Mouse (Mus musculus) heart, postnatal 0 days (tissue): Measurements from ENCODE around the gene Gnmt. TPM values are rescaled to one million over a fixed set of nuclear protein-coding genes. Genes with fewer than 3 reads are reported as not detected.
A peak's percentile ranks its signal among the peaks of the same experiment; 100 is the strongest.

Experiments
- ATAC-seq: fragments of 200-750 bp; cut with Nextera tagmentation; 2 replicates; pipeline ENCODE4 v1.8.0; 2017; ENCODE audit warnings: low read depth, moderate number of reproducible peaks, moderate library complexity; ENCODE audit not compliant: insufficient read depth
- DNase-seq: peaks from one replicate; pipeline ENCODE4 v3.0.0-alpha.2; 2016; ENCODE audit warnings: low spot score
- H3K27ac ChIP-seq: fragments of 300-500 bp; sonication (generic); 2 replicates; pipeline ENCODE4 v1.5.1; 2014; ENCODE audit warnings: low read depth, mild to moderate bottlenecking
- H3K27me3 ChIP-seq: fragments of 300-500 bp; sonication (generic); 2 replicates; pipeline ENCODE4 v1.6.1; 2014; ENCODE audit warnings: low read length, mixed read lengths; ENCODE audit not compliant: control insufficient read depth, insufficient read depth
- H3K36me3 ChIP-seq: fragments of 300-500 bp; sonication (generic); replicated peaks from 2 replicates; pipeline ENCODE4 v1.6.1; 2014; ENCODE audit warnings: low read length, mixed read lengths; ENCODE audit not compliant: control insufficient read depth, insufficient read depth
- H3K4me1 ChIP-seq: fragments of 300-500 bp; sonication (generic); 2 replicates; pipeline ENCODE4 v1.6.1; 2014; ENCODE audit warnings: antibody characterized with exemption; ENCODE audit not compliant: control insufficient read depth, insufficient read depth
- H3K4me2 ChIP-seq: fragments of 300-500 bp; sonication (generic); 2 replicates; pipeline ENCODE4 v1.6.1; 2014; ENCODE audit warnings: low read depth, mild to moderate bottlenecking, low read length, moderate library complexity
- H3K4me3 ChIP-seq: fragments of 300-500 bp; sonication (generic); 2 replicates; pipeline ENCODE4 v1.5.1; 2014; ENCODE audit warnings: low read depth, low read length
- H3K9ac ChIP-seq: fragments of 300-500 bp; sonication (generic); replicated peaks from 2 replicates; pipeline ENCODE4 v1.6.1; 2014; ENCODE audit warnings: low read depth, low read length, mixed read lengths
- H3K9me3 ChIP-seq: fragments of 300-500 bp; sonication (generic); replicated peaks from 2 replicates; pipeline ENCODE4 v1.6.1; 2016; ENCODE audit warnings: low read length; ENCODE audit not compliant: control insufficient read depth
- CTCF ChIP-seq: IDR thresholded peaks from 2 replicates; pipeline ENCODE4 v1.5.1; 2016; ENCODE audit warnings: antibody characterized with exemption, control low read depth, low read depth
- EP300 ChIP-seq: IDR thresholded peaks from 2 replicates; pipeline ENCODE4 v1.6.1; 2016; ENCODE audit warnings: antibody characterized with exemption, low read depth
- WGBS: fragments of 180-500 bp; shearing (Covaris S2); extraction: QIAGEN DNeasy Blood & Tissue Kit; methylation state at CpG from one replicate; pipeline ENCODE4 v1.1.7; 2014; 5-methylcytosine and 5-hydroxymethylcytosine counted together
- polyA plus RNA-seq: library from polyadenylated mRNA; unstranded; fragments of >200 nt; fragmentation: Nextera tagmentation; extraction: Ambion mirVana; gene quantifications from 2 replicates; pipeline ENCODE4 v1.2.1, GENCODE M21; 2015
- total RNA-seq: library from RNA; depleted of rRNA; stranded (reverse); fragments of >200 nt; gene quantifications from 2 replicates; pipeline ENCODE4 v1.2.3, GENCODE M21; 2014; ENCODE audit warnings: low replicate concordance

Gene Gnmt
- total and polyA plus RNA-seq, 2 experiments from 2014 or later, result 2.7 to 2.8 TPM

DNA sequence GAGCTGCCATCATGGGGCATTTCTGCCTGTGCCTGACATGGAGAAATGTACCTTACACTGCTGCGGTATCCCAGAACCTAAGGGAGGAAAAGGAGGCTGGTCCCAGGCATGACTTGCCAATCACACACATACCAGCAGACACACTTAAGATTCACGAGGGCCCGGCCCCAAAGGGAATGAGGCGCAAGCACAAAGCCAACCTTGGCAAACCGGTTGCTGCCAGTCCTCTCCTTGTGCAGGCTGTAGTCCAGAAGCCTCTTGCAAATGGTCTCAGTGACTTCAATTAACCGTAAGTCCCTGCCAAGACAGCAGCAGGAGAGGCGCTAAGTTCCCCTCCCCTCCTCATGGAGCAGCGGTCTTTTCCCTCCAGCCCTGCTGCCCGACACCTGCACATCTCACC lies 14.0 kb upstream of the Gnmt start:
- H3K36me3 ChIP-seq, result peaks cover 28% of the 10 kb centered on the region
- no peak for DNase-seq
- 82% methylated on average over 9 of the region's 9 CpGs for WGBS
- TF ChIP-seq EP300 (no peak), CTCF (no peak)
- no peaks in the 10 kb centered on the region for H3K9me3 ChIP-seq
- H3K4me3 ChIP-seq, result no peak overlapping the region
- H3K9ac ChIP-seq, result no peak overlapping the region
- H3K4me1 ChIP-seq, result no peaks in the 10 kb centered on the region
- ATAC-seq, result no peak
- no peak overlapping the region for H3K4me2 ChIP-seq
- H3K27ac ChIP-seq, result no peak overlapping the region
- H3K27me3 ChIP-seq, result no peaks in the 10 kb centered on the region

DNA sequence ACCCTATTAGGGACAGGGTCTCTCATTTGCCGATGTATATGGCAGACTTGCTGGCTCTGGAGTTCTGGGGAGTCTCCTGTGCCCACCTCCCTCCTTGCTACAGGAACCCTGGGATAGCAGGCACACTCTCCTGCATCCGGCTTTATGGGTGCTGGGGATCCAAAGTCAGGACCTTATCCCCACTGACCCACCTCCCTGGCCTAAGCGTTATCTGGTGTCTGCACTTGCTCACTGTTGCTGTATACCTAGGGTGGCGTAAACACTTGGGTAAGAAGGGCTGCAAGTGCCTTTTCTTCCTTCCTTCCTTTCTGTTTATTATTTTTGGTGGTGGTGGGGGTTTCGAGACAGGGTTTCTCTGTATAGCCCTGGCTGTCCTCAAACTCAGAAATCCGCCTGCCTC lies 12.3 kb upstream of the Gnmt start:
- Histone ChIP-seq H3K9ac (no peak overlapping the region), H3K36me3 (peaks cover 26% of the 10 kb centered on the region), H3K9me3 (no peaks in the 10 kb centered on the region), H3K27ac (no peak overlapping the region), H3K4me3 (no peak overlapping the region), H3K27me3 (no peaks in the 10 kb centered on the region), H3K4me1 (no peaks in the 10 kb centered on the region), H3K4me2 (no peak overlapping the region)
- TF ChIP-seq CTCF, result no peak
- WGBS, result 92% methylated on average over 6 of the region's 6 CpGs
- ATAC-seq (no peak), DNase-seq (no peak)

DNA sequence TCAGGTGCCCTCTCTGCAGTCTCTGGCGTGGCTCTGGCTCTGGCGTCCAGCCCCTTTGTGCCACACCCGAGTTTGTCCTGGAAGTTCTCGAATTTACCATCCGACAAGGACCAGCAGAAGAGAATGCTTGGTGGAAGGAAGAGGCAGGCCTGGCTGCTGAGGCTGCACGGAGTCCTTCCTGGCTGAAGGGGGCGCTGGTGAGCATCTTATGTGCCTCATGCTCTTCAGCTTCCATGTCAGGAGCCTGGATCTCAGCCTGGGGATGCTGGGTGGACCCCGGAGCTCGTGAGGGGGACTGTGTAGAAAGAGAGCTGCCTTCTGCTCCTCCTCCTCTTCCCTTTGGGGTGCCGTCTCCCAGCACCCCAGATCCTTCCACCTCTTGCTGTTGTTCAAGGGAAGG lies 7.2 kb upstream of the Gnmt start:
- 60% methylated on average over 9 of the region's 10 CpGs for WGBS
- ATAC-seq, result no peak

DNA sequence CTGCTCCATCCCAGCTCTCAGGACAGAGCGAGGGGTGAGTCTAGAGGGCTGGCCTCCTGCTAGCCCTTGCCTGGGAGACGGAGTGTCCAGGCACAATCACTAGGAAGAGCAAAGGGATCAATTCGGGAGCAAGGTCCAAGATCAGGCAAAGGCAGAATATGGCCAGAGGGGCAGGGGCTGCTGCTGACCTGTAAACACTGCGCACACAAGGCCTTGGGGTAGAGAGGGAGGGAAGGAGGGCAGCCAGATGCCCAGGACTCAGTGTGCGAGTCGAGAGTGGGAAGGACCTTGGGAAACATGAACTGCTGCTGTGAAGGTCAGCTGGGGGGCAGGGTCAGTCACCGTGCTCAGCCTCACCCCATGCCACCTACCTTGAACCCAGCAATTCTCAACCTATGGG lies 6.3 kb upstream of the Gnmt start:
- H3K9ac ChIP-seq, result no peak overlapping the region
- no peak for DNase-seq
- no peak for TF ChIP-seq CTCF
- no peak for TF ChIP-seq EP300
- no peaks in the 10 kb centered on the region for H3K4me1 ChIP-seq
- no peaks in the 10 kb centered on the region for H3K9me3 ChIP-seq
- 0 out of 2 replicates have a peak, but pooled peaks cover 6% of the 10 kb centered on the region for H3K36me3 ChIP-seq
- no peak overlapping the region for H3K27ac ChIP-seq
- no peak overlapping the region for H3K4me3 ChIP-seq
- no peak overlapping the region for H3K4me2 ChIP-seq
- H3K27me3 ChIP-seq, result no peaks in the 10 kb centered on the region
- no peak for ATAC-seq
- WGBS, result 79% methylated on average over 7 of the region's 7 CpGs

More for the DNA sequence above, 7.2 kb upstream of the Gnmt start:
- Histone ChIP-seq H3K36me3 (0 out of 2 replicates have a peak, but pooled peaks cover 6% of the 10 kb centered on the region), H3K27ac (no peak overlapping the region), H3K4me2 (no peak overlapping the region), H3K9me3 (no peaks in the 10 kb centered on the region), H3K4me3 (no peak overlapping the region), H3K9ac (no peak overlapping the region), H3K4me1 (no peaks in the 10 kb centered on the region), H3K27me3 (no peaks in the 10 kb centered on the region)
- no peak for DNase-seq
- peak; percentile 30 for TF ChIP-seq CTCF
- TF ChIP-seq EP300, result no peak

- TF ChIP-seq CTCF (no peak), EP300 (no peak)
- WGBS, result 90% methylated on average over 3 of the region's 3 CpGs
- Histone ChIP-seq H3K4me3 (no peak overlapping the region), H3K9ac (no peak overlapping the region), H3K27me3 (peaks cover under 1% of the 10 kb centered on the region; the same call in 1 of the 2 replicates), H3K4me2 (no peak overlapping the region), H3K36me3 (0 out of 2 replicates have a peak, but pooled peaks cover 6% of the 10 kb centered on the region), H3K9me3 (no peaks in the 10 kb centered on the region), H3K4me1 (no peaks in the 10 kb centered on the region), H3K27ac (no peak overlapping the region)
- no peak for DNase-seq
- no peak for ATAC-seq
These were observed 5.1 kb upstream of the Gnmt start for GRCm38 (mm10) chr17:46734055-46734454.

GRCm38 (mm10) chr17:46728496-46728895 lies 472 bp downstream of the Gnmt start:
- Histone ChIP-seq H3K9ac (no peak overlapping the region), H3K4me3 (no peak overlapping the region), H3K9me3 (no peaks in the 10 kb centered on the region), H3K27me3 (peaks cover 11% of the 10 kb centered on the region; the same call in 1 of the 2 replicates), H3K27ac (no peak overlapping the region), H3K36me3 (no peaks in the 10 kb centered on the region), H3K4me1 (no peaks in the 10 kb centered on the region), H3K4me2 (peak overlapping the region; percentile 28; the same call in 1 of the 2 replicates)
- no peak for ATAC-seq
- TF ChIP-seq CTCF (no peak), EP300 (no peak)
- WGBS, result 55% methylated on average over 11 of the region's 11 CpGs
- DNase-seq, result no peak
